Mouse (Mus musculus) neural tube, embryonic 14.5 days (tissue): Measurements from ENCODE around the gene Gskip. TPM values are rescaled to one million over a fixed set of nuclear protein-coding genes. Genes with fewer than 3 reads are reported as not detected.

Experiments
- ATAC-seq: fragments of 200-750 bp; cut with Nextera tagmentation; 2 replicates; pipeline ENCODE4 v1.8.0; 2017; ENCODE audit warnings: low read depth, mild to moderate bottlenecking, moderate TSS enrichment, moderate library complexity
- H3K27ac ChIP-seq: fragments of 300-500 bp; sonication (generic); 2 replicates; pipeline ENCODE4 v1.5.1; 2014; ENCODE audit warnings: low read depth, mild to moderate bottlenecking, control low read depth, low read length, moderate library complexity, mixed read lengths
- H3K27me3 ChIP-seq: fragments of 300-500 bp; sonication (generic); 2 replicates; pipeline ENCODE4 v1.6.1; 2014; ENCODE audit warnings: low read length; ENCODE audit not compliant: control insufficient read depth, insufficient read depth
- H3K36me3 ChIP-seq: fragments of 300-500 bp; sonication (generic); 2 replicates; pipeline ENCODE4 v1.6.1; 2014; ENCODE audit warnings: low read length, mixed read lengths; ENCODE audit not compliant: control insufficient read depth, insufficient read depth
- H3K4me1 ChIP-seq: fragments of 300-500 bp; sonication (generic); 2 replicates; pipeline ENCODE4 v1.6.1; 2014; ENCODE audit warnings: low read length; ENCODE audit not compliant: control insufficient read depth, insufficient read depth
- H3K4me2 ChIP-seq: fragments of 300-500 bp; sonication (generic); 2 replicates; pipeline ENCODE4 v1.6.1; 2014; ENCODE audit warnings: mild to moderate bottlenecking, low read depth, low read length, control low read depth
- H3K4me3 ChIP-seq: fragments of 300-500 bp; sonication (generic); 2 replicates; pipeline ENCODE4 v1.5.1; 2014; ENCODE audit warnings: low read depth, low read length, control low read depth, mixed read lengths
- H3K9ac ChIP-seq: fragments of 300-500 bp; sonication (generic); replicated peaks from 2 replicates; pipeline ENCODE4 v1.6.1; 2014; ENCODE audit warnings: low read depth, mild to moderate bottlenecking, control low read depth, low read length, mixed read lengths
- H3K9me3 ChIP-seq: fragments of 300-500 bp; sonication (generic); 2 replicates; pipeline ENCODE4 v1.6.1; 2016; ENCODE audit warnings: low read length; ENCODE audit not compliant: control insufficient read depth
- WGBS: fragments of 180-500 bp; shearing (Covaris S2); extraction: QIAGEN DNeasy Blood & Tissue Kit; methylation state at CpG from one replicate; pipeline ENCODE4 v1.1.7; 2014; 5-methylcytosine and 5-hydroxymethylcytosine counted together
- polyA plus RNA-seq: library from polyadenylated mRNA; unstranded; fragments of >200 nt; fragmentation: Nextera tagmentation; extraction: Ambion mirVana; gene quantifications from 2 replicates; pipeline ENCODE4 v1.2.1, GENCODE M21; 2014

Gene Gskip
- polyA plus RNA-seq, 1 experiment from 2014 or later: 34.3 TPM

DNA sequence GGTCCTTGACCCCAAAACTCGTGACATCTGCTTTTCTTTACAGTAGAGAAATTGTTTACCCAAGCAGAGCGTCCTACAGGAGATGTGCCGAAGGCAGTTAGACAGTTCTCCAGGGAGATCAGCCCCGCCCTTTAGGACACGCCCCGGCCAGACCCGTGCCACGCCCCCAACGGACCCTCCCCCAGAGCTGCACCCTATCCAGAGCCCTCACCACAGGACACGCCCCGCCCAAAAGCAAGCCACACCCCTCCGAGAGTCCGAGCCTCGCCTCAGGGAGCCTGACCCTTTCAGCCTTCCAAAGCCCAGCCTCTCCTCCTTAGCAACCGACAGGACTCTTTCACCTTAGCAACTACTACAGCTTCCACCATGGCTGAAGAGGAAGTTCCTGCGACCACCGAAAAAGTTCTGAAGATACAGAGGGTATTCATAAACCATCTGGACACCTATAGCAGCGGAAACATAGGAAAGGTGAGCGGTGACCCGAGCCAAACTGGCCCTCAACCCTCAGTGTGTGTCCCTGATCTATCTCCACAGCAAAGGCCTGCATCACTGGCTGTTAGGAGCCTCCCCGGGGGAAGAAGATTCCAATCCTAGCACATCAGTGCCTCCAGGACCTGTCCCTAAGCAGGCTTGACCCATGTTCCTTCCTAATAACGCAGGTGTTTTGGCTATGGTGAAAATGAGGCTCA is 21.3 kb downstream of the Gskip start, which contains the start of gene Ak7:
Gene Ak7 (plus strand): TSS at position 178 of the 689 bp plus-strand sequence.
- no peak within 1 kb of the TSS for H3K9ac ChIP-seq
- H3K9me3 ChIP-seq: no peaks in the 10 kb centered on the region
- no peaks in the 10 kb centered on the region for H3K4me1 ChIP-seq
- H3K4me3 ChIP-seq: no peak within 1 kb of the TSS
- ATAC-seq: peak; percentile 44; the same call in 1 of the 2 replicates
- H3K4me2 ChIP-seq: peak within 1 kb of the TSS; percentile 8; the same call in 1 of the 2 replicates
- no peak within 1 kb of the TSS for H3K27ac ChIP-seq
- no peaks in the 10 kb centered on the region for H3K27me3 ChIP-seq
- H3K36me3 ChIP-seq: no peaks in the 10 kb centered on the region; the same call in none of the 2 replicates
- WGBS: 11% methylated on average over 22 of the region's 22 CpGs

DNA sequence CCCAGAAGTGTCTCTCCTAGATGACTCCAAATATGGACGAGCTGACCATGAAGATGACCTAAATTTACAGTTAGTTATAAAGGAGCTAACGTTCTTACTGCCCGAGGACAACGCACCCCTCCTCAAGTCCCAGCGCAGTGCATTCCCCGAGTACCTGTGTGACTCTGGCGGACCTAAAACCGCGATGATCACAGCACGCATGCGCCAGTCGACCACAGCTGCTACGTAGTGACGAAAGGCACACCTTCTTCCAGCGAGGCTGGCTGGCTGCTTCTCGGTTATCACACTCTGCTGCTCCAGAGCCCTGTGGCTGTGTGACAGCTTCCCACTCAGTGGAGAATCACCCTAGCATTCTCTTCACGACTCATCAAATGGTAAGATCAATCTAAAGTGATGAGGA is 34.0 kb downstream of the Gskip start:
- 65% methylated on average over 17 of the region's 17 CpGs for WGBS
- H3K27ac ChIP-seq: no peak overlapping the region
- ATAC-seq: no peak
- H3K9me3 ChIP-seq: no peaks in the 10 kb centered on the region
- H3K4me1 ChIP-seq: 0 out of 2 replicates have a peak, but pooled peaks cover 5% of the 10 kb centered on the region
- no peak overlapping the region for H3K9ac ChIP-seq
- H3K27me3 ChIP-seq: no peaks in the 10 kb centered on the region
- no peak overlapping the region for H3K4me3 ChIP-seq
- H3K36me3 ChIP-seq: no peaks in the 10 kb centered on the region
- no peak overlapping the region for H3K4me2 ChIP-seq

DNA sequence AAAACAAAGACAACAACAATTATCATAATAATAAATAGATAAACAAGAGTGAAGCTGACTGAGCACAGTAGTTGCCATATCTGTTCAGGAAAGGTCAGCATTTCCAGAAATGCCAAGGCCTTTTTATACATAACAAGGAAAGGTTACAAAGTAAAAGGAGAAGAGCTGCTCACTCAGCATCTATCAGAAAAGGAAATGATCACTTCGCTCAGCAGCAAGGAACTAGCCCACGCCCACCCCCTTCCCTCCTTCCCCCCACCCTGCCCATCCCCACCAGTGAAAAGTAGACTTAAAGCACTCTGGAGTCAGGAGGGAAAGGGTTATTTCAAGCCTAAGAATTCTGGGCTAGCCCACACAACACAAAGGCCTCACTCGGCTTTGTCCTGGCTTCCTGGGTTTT is 35.6 kb downstream of the Gskip start:
- ATAC-seq: no peak
- 76% methylated on average over 3 of the region's 3 CpGs for WGBS
- no peak overlapping the region for H3K9ac ChIP-seq
- no peaks in the 10 kb centered on the region for H3K9me3 ChIP-seq
- H3K4me3 ChIP-seq: no peak overlapping the region
- no peak overlapping the region for H3K4me2 ChIP-seq
- H3K27ac ChIP-seq: no peak overlapping the region
- H3K36me3 ChIP-seq: no peaks in the 10 kb centered on the region
- 0 out of 2 replicates have a peak, but pooled peaks cover 5% of the 10 kb centered on the region for H3K4me1 ChIP-seq
- H3K27me3 ChIP-seq: no peaks in the 10 kb centered on the region

GRCm38 (mm10) chr12:105721452-105722132 is 37.0 kb downstream of the Gskip start:
- Histone ChIP-seq H3K4me2 (peak overlapping the region; percentile 14; the same call in 1 of the 2 replicates), H3K27me3 (no peaks in the 10 kb centered on the region), H3K27ac (0 out of 2 replicates have a peak overlapping the region, but pooled peaks have one; percentile 22), H3K9ac (no peak overlapping the region), H3K9me3 (no peaks in the 10 kb centered on the region), H3K4me1 (0 out of 2 replicates have a peak, but pooled peaks cover 5% of the 10 kb centered on the region), H3K4me3 (no peak overlapping the region), H3K36me3 (no peaks in the 10 kb centered on the region)
- ATAC-seq: peak; percentile 60
- WGBS: 36% methylated on average over 14 of the region's 14 CpGs

- H3K9ac ChIP-seq: no peak overlapping the region
These were observed 38.0 kb downstream of the Gskip start for GRCm38 (mm10) chr12:105722657-105723056.

GRCm38 (mm10) chr12:105724616-105725015 is 40.0 kb downstream of the Gskip start:
- Histone ChIP-seq H3K9ac (no peak overlapping the region), H3K27me3 (no peaks in the 10 kb centered on the region), H3K4me3 (no peak overlapping the region), H3K4me1 (0 out of 2 replicates have a peak, but pooled peaks cover 5% of the 10 kb centered on the region), H3K9me3 (no peaks in the 10 kb centered on the region), H3K4me2 (no peak overlapping the region), H3K36me3 (no peaks in the 10 kb centered on the region), H3K27ac (no peak overlapping the region)
- no peak for ATAC-seq
- WGBS: 64% methylated on average over 1 of the region's 1 CpGs

More at GRCm38 (mm10) chr12:105722657-105723056, 38.0 kb downstream of the Gskip start:
- Histone ChIP-seq H3K27me3 (no peaks in the 10 kb centered on the region), H3K9me3 (no peaks in the 10 kb centered on the region), H3K4me1 (0 out of 2 replicates have a peak, but pooled peaks cover 5% of the 10 kb centered on the region), H3K4me3 (no peak overlapping the region), H3K4me2 (no peak overlapping the region), H3K36me3 (no peaks in the 10 kb centered on the region), H3K27ac (no peak overlapping the region)
- 5% methylated on average over 5 of the region's 5 CpGs for WGBS
- peak; percentile 70 for ATAC-seq

- Histone ChIP-seq H3K9ac (no peak overlapping the region), H3K27me3 (no peaks in the 10 kb centered on the region), H3K4me2 (no peak overlapping the region), H3K9me3 (no peaks in the 10 kb centered on the region), H3K4me3 (no peak overlapping the region), H3K4me1 (0 out of 2 replicates have a peak, but pooled peaks cover 5% of the 10 kb centered on the region), H3K36me3 (no peaks in the 10 kb centered on the region), H3K27ac (no peak overlapping the region)
- 84% methylated on average over 13 of the region's 13 CpGs for WGBS
- no peak for ATAC-seq
These were observed 41.1 kb downstream of the Gskip start for GRCm38 (mm10) chr12:105725736-105726135.

DNA sequence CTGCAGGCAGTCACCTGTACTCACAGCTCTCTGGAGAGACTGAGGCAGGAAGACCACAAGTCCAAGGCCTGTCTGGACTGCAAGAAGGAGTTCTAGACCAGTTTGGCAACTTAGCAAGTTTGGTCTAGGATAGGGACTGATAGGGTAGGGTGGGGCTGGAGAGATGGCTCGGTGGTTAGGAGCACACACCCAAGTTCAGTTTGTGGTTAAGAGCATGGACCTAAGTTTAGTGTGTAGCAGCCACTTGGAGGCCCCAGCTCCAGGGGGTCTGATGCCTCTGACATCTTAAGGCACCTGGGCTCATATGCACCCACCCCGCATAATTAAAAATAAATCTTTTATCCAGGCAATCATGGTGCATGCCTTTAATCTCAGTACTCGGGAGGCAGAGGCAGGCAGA is 42.6 kb downstream of the Gskip start:
- no peak overlapping the region for H3K27ac ChIP-seq
- H3K4me1 ChIP-seq: no peaks in the 10 kb centered on the region
- no peak for ATAC-seq
- no peaks in the 10 kb centered on the region for H3K36me3 ChIP-seq
- no peaks in the 10 kb centered on the region for H3K9me3 ChIP-seq
- no peak overlapping the region for H3K9ac ChIP-seq
- WGBS: 87% methylated on average over 3 of the region's 3 CpGs
- H3K4me2 ChIP-seq: no peak overlapping the region
- H3K27me3 ChIP-seq: no peaks in the 10 kb centered on the region
- no peak overlapping the region for H3K4me3 ChIP-seq

- Histone ChIP-seq H3K9ac (no peak overlapping the region), H3K27ac (no peak overlapping the region), H3K36me3 (no peaks in the 10 kb centered on the region), H3K4me1 (no peaks in the 10 kb centered on the region), H3K4me2 (no peak overlapping the region), H3K9me3 (no peaks in the 10 kb centered on the region), H3K27me3 (no peaks in the 10 kb centered on the region), H3K4me3 (no peak overlapping the region)
- 31% methylated on average over 8 of the region's 8 CpGs for WGBS
- no peak for ATAC-seq
These were observed 43.3 kb downstream of the Gskip start for GRCm38 (mm10) chr12:105727964-105728363.
